Mouse (Mus musculus) heart, postnatal 36 days (tissue): ENCODE measurements around the gene Cd93. TPM values are rescaled to one million over a fixed set of nuclear protein-coding genes. Genes with fewer than 3 reads are reported as not detected.

ENCODE experiments used
- total RNA-seq, 2 experiments: library from RNA; stranded (reverse); gene quantifications; 2 replicates each; pipeline ENCODE4 v1.2.3; 2021

Cd93 gene
- total RNA-seq, 2 experiments from 2014 or later: 65.4 to 68.0 TPM

Other genes starting within 250 kb of the Cd93 start
- gene Sstr4, start 48.2 kb downstream of the Cd93 start, total RNA-seq: 1 to 10 TPM; 1.0 to 1.9 TPM
- gene Thbd, start 35.4 kb downstream of the Cd93 start, total RNA-seq: 10 to 100 TPM; 38.4 to 51.7 TPM
- 10 to 100 TPM in 1 of 2 experiments, 1 to 10 TPM in 1; 7.1 to 10.2 TPM for gene Nxt1, start 229.0 kb upstream of the Cd93 start, total RNA-seq
- 10 to 100 TPM; 23.0 to 26.3 TPM for gene Gzf1, start 237.5 kb upstream of the Cd93 start, total RNA-seq